Mouse (Mus musculus) CH12.LX (cell line): ENCODE results near the gene Nr2f2. TPM values are rescaled to one million over a fixed set of nuclear protein-coding genes. Genes with fewer than 3 reads are reported as not detected.

Source experiments
- DNase-seq: peaks from one replicate; pipeline ENCODE4 v3.0.0-alpha.2; 2013; ENCODE audit errors: extremely low read depth
- H3K27ac ChIP-seq: 2 replicates; pipeline ENCODE4 v1.5.1; 2012; ENCODE audit warnings: low read depth, mild to moderate bottlenecking, control low read depth, moderate library complexity; ENCODE audit not compliant: insufficient read depth
- H3K27me3 ChIP-seq: replicated peaks from 2 replicates; pipeline ENCODE3; 2012; ENCODE audit warnings: inconsistent platforms
- H3K36me3 ChIP-seq, 2 experiments: replicated peaks in 1 of 2; 2 replicates each; pipeline versions ENCODE3 to v1.6.1; 2012; ENCODE audit warnings: inconsistent platforms in 1 of 2, low read length in 1 of 2, mild to moderate bottlenecking in 1 of 2, mixed read lengths in 1 of 2, moderate library complexity in 1 of 2; ENCODE audit not compliant: control insufficient read depth in 1 of 2, insufficient read depth in 1 of 2
- H3K4me1 ChIP-seq, 2 experiments: 2 replicates each; pipeline ENCODE4 v1.6.1; 2012; ENCODE audit warnings: inconsistent platforms in 1 of 2, moderate library complexity in 1 of 2; ENCODE audit not compliant: insufficient read depth in 2 of 2, control insufficient read depth in 1 of 2
- H3K4me2 ChIP-seq: 2 replicates; pipeline ENCODE4 v1.6.1; 2012; ENCODE audit warnings: low read depth, mild to moderate bottlenecking, control low read depth; ENCODE audit not compliant: poor library complexity, insufficient read depth, severe bottlenecking
- H3K4me3 ChIP-seq, 3 experiments: fragments of 150-350 bp in 1 of 3; sonication (generic) in 1 of 3; replicated peaks in 1 of 3; 2 replicates each; pipeline versions ENCODE3 to v1.5.1; 2011 to 2012; ENCODE audit warnings: low read depth in 2 of 3, low read length in 2 of 3, mild to moderate bottlenecking in 2 of 3, moderate library complexity in 2 of 3, control low read depth in 1 of 3, improper control_type of control experiment in 1 of 3, inconsistent platforms in 1 of 3, mixed read lengths in 1 of 3; ENCODE audit not compliant: poor library complexity in 1 of 3
- H3K79me2 ChIP-seq: replicated peaks from 2 replicates; pipeline ENCODE4 v1.6.1; 2012; ENCODE audit warnings: mild to moderate bottlenecking, moderate library complexity; ENCODE audit not compliant: control insufficient read depth, poor library complexity, insufficient read depth, severe bottlenecking; ENCODE audit errors: extremely low read depth
- H3K9ac ChIP-seq: 2 replicates; pipeline ENCODE4 v1.6.1; 2012; ENCODE audit warnings: low read depth, mild to moderate bottlenecking, control low read depth, moderate library complexity; ENCODE audit not compliant: insufficient read depth
- H3K9me3 ChIP-seq: replicated peaks from 2 replicates; pipeline ENCODE3; 2012; ENCODE audit warnings: low read length, inconsistent platforms, mixed read lengths
- BHLHE40 ChIP-seq: IDR thresholded peaks from 2 replicates; pipeline ENCODE4 v1.6.1; 2011; ENCODE audit warnings: mild to moderate bottlenecking, low read depth, low read length, improper control_type of control experiment
- E2F4 ChIP-seq: IDR thresholded peaks from 2 replicates; pipeline ENCODE4 v1.6.1; 2011; ENCODE audit warnings: low read depth, low read length, improper control_type of control experiment; ENCODE audit not compliant: insufficient replicate concordance
- EP300 ChIP-seq: IDR thresholded peaks from 2 replicates; pipeline ENCODE4 v1.6.1; 2011; ENCODE audit warnings: low read length, improper control_type of control experiment
- GABPA ChIP-seq: IDR thresholded peaks from 2 replicates; pipeline ENCODE4 v1.6.1; 2012; ENCODE audit warnings: low read depth, low read length, improper control_type of control experiment, inconsistent platforms; ENCODE audit not compliant: insufficient replicate concordance
- JUN ChIP-seq: IDR thresholded peaks from 2 replicates; pipeline ENCODE4 v1.6.1; 2011; ENCODE audit warnings: low read depth, mild to moderate bottlenecking, low read length, improper control_type of control experiment, moderate library complexity; ENCODE audit not compliant: insufficient read depth
- KAT2A ChIP-seq: IDR thresholded peaks from 2 replicates; pipeline ENCODE4 v1.6.1; 2012; ENCODE audit warnings: low read length, improper control_type of control experiment, inconsistent platforms; ENCODE audit not compliant: insufficient replicate concordance
- MAFK ChIP-seq: IDR thresholded peaks from 2 replicates; pipeline ENCODE4 v1.6.1; 2011; ENCODE audit warnings: low read length, improper control_type of control experiment; ENCODE audit not compliant: insufficient replicate concordance
- MAX ChIP-seq: IDR thresholded peaks from 2 replicates; pipeline ENCODE4 v1.6.1; 2011; ENCODE audit warnings: low read length, improper control_type of control experiment
- MXI1 ChIP-seq: IDR thresholded peaks from 2 replicates; pipeline ENCODE4 v1.6.1; 2011; ENCODE audit warnings: mild to moderate bottlenecking, low read depth, low read length, improper control_type of control experiment
- MYC ChIP-seq: IDR thresholded peaks from 2 replicates; pipeline ENCODE4 v1.6.1; 2011; ENCODE audit warnings: low read depth, mild to moderate bottlenecking, improper control_type of control experiment, low read length
- NELFE ChIP-seq: IDR thresholded peaks from 2 replicates; pipeline ENCODE4 v1.6.1; 2011; ENCODE audit warnings: low read depth, low read length, improper control_type of control experiment
- PAX5 ChIP-seq: IDR thresholded peaks from 2 replicates; pipeline ENCODE4 v1.6.1; 2012; ENCODE audit warnings: low read length, inconsistent platforms, mixed read lengths
- POLR2AphosphoS2 ChIP-seq: IDR thresholded peaks from 2 replicates; pipeline ENCODE4 v1.6.1; 2011; ENCODE audit warnings: low read depth, low read length, improper control_type of control experiment
- SIN3A ChIP-seq: IDR thresholded peaks from 2 replicates; pipeline ENCODE4 v1.6.1; 2012; ENCODE audit warnings: low read length, improper control_type of control experiment, inconsistent platforms
- SMC3 ChIP-seq: IDR thresholded peaks from 2 replicates; pipeline ENCODE4 v1.6.1; 2011; ENCODE audit warnings: low read depth, low read length, improper control_type of control experiment
- UBTF ChIP-seq: IDR thresholded peaks from 2 replicates; pipeline ENCODE4 v1.6.1; 2012; ENCODE audit warnings: low read depth, mild to moderate bottlenecking, inconsistent platforms, low read length, improper control_type of control experiment, moderate library complexity
- USF1 ChIP-seq: IDR thresholded peaks from 2 replicates; pipeline ENCODE4 v1.6.1; 2014; ENCODE audit warnings: low read depth, mild to moderate bottlenecking, inconsistent platforms, low read length, improper control_type of control experiment
- USF2 ChIP-seq: conservative IDR thresholded peaks from 2 replicates; pipeline ENCODE4 v1.6.1; 2011; ENCODE audit warnings: low read depth, low read length, improper control_type of control experiment
- ZKSCAN1 ChIP-seq: IDR thresholded peaks from 2 replicates; pipeline ENCODE4 v1.6.1; 2012; ENCODE audit warnings: low read depth, inconsistent platforms, low read length, improper control_type of control experiment, borderline replicate concordance
- ZNF384 ChIP-seq: IDR thresholded peaks from 2 replicates; pipeline ENCODE4 v1.6.1; 2012; ENCODE audit warnings: low read depth, low read length, improper control_type of control experiment, inconsistent platforms
- dilution Hi-C: fragments of 300-500 bp; cut with MboI; formaldehyde crosslinking; loops from 2 replicates; pipeline ENCODE4 v1.14.3; 2020; ENCODE audit warnings: low sequenced_read_pairs; ENCODE audit not compliant: extremely low pct_unique_long_range_greater_than_20kb, extremely low pct_ligation_motif_present
- in situ Hi-C: fragments of 300-500 bp; cut with MboI; formaldehyde crosslinking; loops from 3 replicates; pipeline ENCODE4 v1.14.3; 2019; ENCODE audit warnings: low sequenced_read_pairs, low pct_ligation_motif_present, low pct_unique_long_range_greater_than_20kb, mixed read lengths
- polyA plus RNA-seq: library from polyadenylated mRNA; unstranded; fragments of >175 nt; gene quantifications from 2 replicates; pipeline ENCODE4 v1.2.1, GENCODE M21; 2012; ENCODE audit warnings: low read depth; ENCODE audit not compliant: insufficient read length
- total RNA-seq, 2 experiments: library from RNA; depleted of rRNA; stranded (reverse); fragments of 300-350 nt in 1 of 2; fragments of >200 nt in 1 of 2; gene quantifications; 2 replicates each; pipeline ENCODE4 v1.2.3; 2012 to 2014

Gene Nr2f2
- total and polyA plus RNA-seq, 3 experiments, result not detected

DNA sequence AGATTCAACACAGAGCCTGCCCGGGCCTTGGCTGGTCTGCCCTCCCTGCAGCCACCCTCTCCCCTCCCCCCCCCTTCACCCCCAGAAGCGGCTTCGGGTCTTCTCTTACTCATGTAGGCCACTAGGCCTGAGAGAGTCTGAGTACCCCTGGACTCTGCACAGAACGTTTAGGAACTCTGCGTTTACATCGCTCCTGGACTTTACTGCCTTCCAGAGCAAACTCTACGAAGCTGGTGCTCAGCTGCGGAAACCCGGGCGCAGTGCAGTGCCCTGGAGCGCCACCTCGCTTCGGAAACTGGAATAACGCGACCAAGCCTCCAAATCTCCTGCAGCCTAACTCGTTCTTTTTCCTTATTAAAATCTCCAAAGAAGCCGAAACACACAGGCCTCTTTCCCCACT, 31.7 kb downstream of the Nr2f2 start:
- DNase-seq, result no peak
- in situ Hi-C loops, result no loop called here
- H3K27me3 ChIP-seq, result no peaks in the 10 kb centered on the region
- peaks cover 84% of the 10 kb centered on the region for H3K9me3 ChIP-seq
- H3K79me2 ChIP-seq, result no peaks in the 10 kb centered on the region
- H3K4me2 ChIP-seq, result no peak overlapping the region
- no peak overlapping the region for H3K4me3 ChIP-seq
- H3K27ac ChIP-seq, result no peak overlapping the region
- TF ChIP-seq ZNF384 (no peak), SIN3A (no peak), POLR2AphosphoS2 (no peak), ZKSCAN1 (no peak), USF1 (no peak), EP300 (no peak)
- no peaks in the 10 kb centered on the region for H3K4me1 ChIP-seq
- no peaks in the 10 kb centered on the region for H3K36me3 ChIP-seq
- H3K9ac ChIP-seq, result no peak overlapping the region
- dilution Hi-C loops, result no loop called here

DNA sequence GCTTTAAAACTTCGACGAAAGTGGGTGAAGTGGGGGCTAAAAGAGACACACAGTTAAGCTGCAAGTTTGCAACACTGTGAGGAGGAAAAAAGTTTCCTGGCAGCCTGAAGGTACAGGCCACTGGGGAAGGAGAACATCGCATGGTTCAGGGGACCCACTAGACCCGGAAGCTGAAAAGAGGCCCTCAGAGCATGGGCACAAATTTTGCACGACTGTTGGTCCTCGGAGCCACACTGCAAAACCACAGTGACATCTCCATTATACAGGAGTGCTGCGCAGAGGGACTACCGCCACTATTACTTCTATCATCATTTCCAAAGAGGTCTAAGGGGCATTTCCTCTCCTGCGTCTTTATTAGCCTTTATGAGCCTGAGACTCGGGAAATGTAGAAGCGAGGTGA, 32.7 kb downstream of the Nr2f2 start:
- no peak overlapping the region for H3K4me3 ChIP-seq
- H3K9ac ChIP-seq, result no peak overlapping the region
- in situ Hi-C loops, result no loop called here
- H3K27me3 ChIP-seq, result no peaks in the 10 kb centered on the region
- dilution Hi-C loops, result no loop called here
- no peak overlapping the region for H3K27ac ChIP-seq
- peaks cover 88% of the 10 kb centered on the region for H3K9me3 ChIP-seq
- no peaks in the 10 kb centered on the region for H3K79me2 ChIP-seq
- TF ChIP-seq KAT2A (no peak), MAFK (no peak), BHLHE40 (no peak), UBTF (no peak), MAX (no peak), GABPA (no peak), NELFE (no peak), E2F4 (no peak), USF2 (no peak), MXI1 (no peak), EP300 (no peak), ZNF384 (no peak), SMC3 (no peak), MYC (no peak), JUN (no peak), PAX5 (no peak)
- no peak for DNase-seq
- no peaks in the 10 kb centered on the region for H3K4me1 ChIP-seq
- no peaks in the 10 kb centered on the region for H3K36me3 ChIP-seq
- no peak overlapping the region for H3K4me2 ChIP-seq
